Comparison of ENCODE assay signal across 7 mouse cellular contexts in genomic region chr19:6991166-6991565, GRCm38 (mm10). TPM values are rescaled to one million over a fixed set of nuclear protein-coding genes. Genes with fewer than 3 reads are reported as not detected.
DNase-seq lines count a peak whose midpoint lies in the region; ATAC-seq and TF ChIP-seq lines count a peak whose summit lies in the region.
"Not testable (repeated sequence)": the region's sequence is repeated elsewhere in the genome, so short reads cannot be mapped to it uniquely, and the experiment has no call there.

No protein-coding gene starts in this region.

- H3K9ac ChIP-seq in embryonic facial prominence, embryonic 13.5 days; hindbrain, embryonic 15.5 days; limb, embryonic 15.5 days: not testable (repeated sequence)

- intact Hi-C loops in gastrocnemius, adult 2 months (cut with DNase I): not testable (repeated sequence)

- H3K79me2 ChIP-seq in myocyte (ENCODE audit: control insufficient read depth, insufficient read depth): not testable (repeated sequence)

- not testable (repeated sequence) for H3K27me3 ChIP-seq in embryonic facial prominence, embryonic 13.5 days; hindbrain, embryonic 15.5 days; limb, embryonic 15.5 days; myocyte (ENCODE audit: control insufficient read depth, insufficient read depth, insufficient read length)

- TF ChIP-seq POLR2A in myocyte (IDR thresholded peaks at IDR 0.05; ENCODE audit: insufficient read length, low read depth): not testable (repeated sequence)

- H3K9me3 ChIP-seq in embryonic facial prominence, embryonic 13.5 days; hindbrain, embryonic 15.5 days; limb, embryonic 15.5 days: not testable (repeated sequence)

- H3K27ac ChIP-seq in embryonic facial prominence, embryonic 13.5 days; gastrocnemius, adult 2 months; hindbrain, embryonic 15.5 days (replicated peaks); limb, embryonic 15.5 days: not testable (repeated sequence)

- not testable (repeated sequence) for H3K36me3 ChIP-seq in embryonic facial prominence, embryonic 13.5 days; hindbrain, embryonic 15.5 days; limb, embryonic 15.5 days; myocyte (ENCODE audit: control insufficient read depth, insufficient read depth)

- peak; percentile 10 to 42 for DNase-seq in adrenal gland, adult (ENCODE audit: inconsistent age in 2 of 2, low spot score in 1 of 2)
- peak; percentile 48 for DNase-seq in cerebellum, adult 11-12 months
- not testable (repeated sequence) for DNase-seq in gastrocnemius, adult 2 months

- not testable (repeated sequence) for H3K4me3 ChIP-seq in embryonic facial prominence, embryonic 13.5 days; hindbrain, embryonic 15.5 days; limb, embryonic 15.5 days
- H3K4me3 ChIP-seq in gastrocnemius, adult 2 months: peak overlapping the region; percentile 89; the same call in 1 of the 2 replicates
- H3K4me3 ChIP-seq in myocyte: peak overlapping the region; percentile 71

- H3ac ChIP-seq in myocyte (ENCODE audit: control insufficient read depth, insufficient read length): not testable (repeated sequence)

- 90% methylated on average over 6 of the region's 6 CpGs for WGBS in embryonic facial prominence, embryonic 13.5 days
- 94% methylated on average over 6 of the region's 6 CpGs for WGBS in hindbrain, embryonic 15.5 days
- 90% methylated on average over 6 of the region's 6 CpGs for WGBS in limb, embryonic 15.5 days

- not testable (repeated sequence) for TF ChIP-seq CTCF in gastrocnemius, adult 2 months (IDR thresholded peaks at IDR 0.05)

- ATAC-seq in embryonic facial prominence, embryonic 13.5 days (ENCODE audit: insufficient number of reproducible peaks, insufficient read depth, low FRiP score, low TSS enrichment, low read depth); hindbrain, embryonic 15.5 days (ENCODE audit: low FRiP score, low read depth); limb, embryonic 15.5 days (ENCODE audit: insufficient number of reproducible peaks, low FRiP score, low TSS enrichment, low read depth): not testable (repeated sequence)

- H3K4me2 ChIP-seq in embryonic facial prominence, embryonic 13.5 days: 0 out of 2 replicates have a peak overlapping the region, but pooled peaks have one; percentile 91
- peak overlapping the region; percentile 98 for H3K4me2 ChIP-seq in hindbrain, embryonic 15.5 days
- H3K4me2 ChIP-seq in limb, embryonic 15.5 days: peak overlapping the region; percentile 95; the same call in 1 of the 2 replicates
- H3K4me2 ChIP-seq in myocyte (ENCODE audit: low read depth): not testable (repeated sequence)

- peaks cover 42% of the 10 kb centered on the region for H3K4me1 ChIP-seq in embryonic facial prominence, embryonic 13.5 days
- peaks cover 55% of the 10 kb centered on the region for H3K4me1 ChIP-seq in hindbrain, embryonic 15.5 days (replicated peaks)
- peaks cover 49% of the 10 kb centered on the region for H3K4me1 ChIP-seq in limb, embryonic 15.5 days

RNA-seq across cellular contexts. Expression of gene Dnajc4, which starts 1.2 kb away (rescaled TPM):
- polyA plus RNA-seq in embryonic facial prominence, embryonic 13.5 days (2015; fragmentation: Nextera tagmentation; extraction: Ambion mirVana): 23.0 and 23.8 TPM in 2 replicates
- total RNA-seq in gastrocnemius, adult 2 months (2021): 10 to 100 TPM; 35.3 to 37.6 TPM
- 23.7 and 24.2 TPM in 2 replicates for polyA plus RNA-seq in hindbrain, embryonic 15.5 days (2015; fragmentation: Nextera tagmentation; extraction: Ambion mirVana)
- 23.8 and 30.6 TPM in 2 replicates for polyA plus RNA-seq in limb, embryonic 15.5 days (2015; fragmentation: Nextera tagmentation; extraction: Ambion mirVana)
- 28.5 TPM for polyA plus RNA-seq in myocyte (2012; fragmentation: generic; extraction: Trizol)

RNA-seq across cellular contexts. Expression of gene Vegfb, which starts 3.7 kb away (rescaled TPM):
- 53.4 and 58.6 TPM in 2 replicates for polyA plus RNA-seq in embryonic facial prominence, embryonic 13.5 days (2015; fragmentation: Nextera tagmentation; extraction: Ambion mirVana)
- 100 to 1,000 TPM; 142 to 219 TPM for total RNA-seq in gastrocnemius, adult 2 months (2021)
- 63.9 and 67.5 TPM in 2 replicates for polyA plus RNA-seq in hindbrain, embryonic 15.5 days (2015; fragmentation: Nextera tagmentation; extraction: Ambion mirVana)
- 39.9 and 46.3 TPM in 2 replicates for polyA plus RNA-seq in limb, embryonic 15.5 days (2015; fragmentation: Nextera tagmentation; extraction: Ambion mirVana)
- polyA plus RNA-seq in myocyte (2012; fragmentation: generic; extraction: Trizol): 49.2 TPM

RNA-seq across cellular contexts. Expression of gene Nudt22, which starts 4.8 kb away (rescaled TPM):
- polyA plus RNA-seq in embryonic facial prominence, embryonic 13.5 days (2015; fragmentation: Nextera tagmentation; extraction: Ambion mirVana): 19.7 and 22.4 TPM in 2 replicates
- total RNA-seq in gastrocnemius, adult 2 months (2021): 10 to 100 TPM; 12.8 to 15.9 TPM
- polyA plus RNA-seq in hindbrain, embryonic 15.5 days (2015; fragmentation: Nextera tagmentation; extraction: Ambion mirVana): 22.8 and 23.9 TPM in 2 replicates
- 21.7 and 24.1 TPM in 2 replicates for polyA plus RNA-seq in limb, embryonic 15.5 days (2015; fragmentation: Nextera tagmentation; extraction: Ambion mirVana)
- 27.0 TPM for polyA plus RNA-seq in myocyte (2012; fragmentation: generic; extraction: Trizol)

RNA-seq across cellular contexts. Expression of gene Trpt1, which starts 4.8 kb away (rescaled TPM):
- 11.9 and 12.4 TPM in 2 replicates for polyA plus RNA-seq in embryonic facial prominence, embryonic 13.5 days (2015; fragmentation: Nextera tagmentation; extraction: Ambion mirVana)
- 10 to 100 TPM; 22.5 to 26.1 TPM for total RNA-seq in gastrocnemius, adult 2 months (2021)
- 21.5 and 21.8 TPM in 2 replicates for polyA plus RNA-seq in hindbrain, embryonic 15.5 days (2015; fragmentation: Nextera tagmentation; extraction: Ambion mirVana)
- 11.9 and 12.2 TPM in 2 replicates for polyA plus RNA-seq in limb, embryonic 15.5 days (2015; fragmentation: Nextera tagmentation; extraction: Ambion mirVana)
- polyA plus RNA-seq in myocyte (2012; fragmentation: generic; extraction: Trizol): 9.2 TPM

RNA-seq across cellular contexts. Expression of gene Fkbp2, which starts 10.9 kb away (rescaled TPM):
- polyA plus RNA-seq in embryonic facial prominence, embryonic 13.5 days (2015; fragmentation: Nextera tagmentation; extraction: Ambion mirVana): 84.4 and 95.1 TPM in 2 replicates
- 10 to 100 TPM in 1 of 2 experiments, 1 to 10 TPM in 1; 7.9 to 11.2 TPM for total RNA-seq in gastrocnemius, adult 2 months (2021)
- 147 and 160 TPM in 2 replicates for polyA plus RNA-seq in hindbrain, embryonic 15.5 days (2015; fragmentation: Nextera tagmentation; extraction: Ambion mirVana)
- polyA plus RNA-seq in limb, embryonic 15.5 days (2015; fragmentation: Nextera tagmentation; extraction: Ambion mirVana): 117 and 124 TPM in 2 replicates
- 96.8 TPM for polyA plus RNA-seq in myocyte (2012; fragmentation: generic; extraction: Trizol)
